Comparison of ENCODE assay signal across 8 mouse cellular contexts in genomic region chr6:4762252-4762651, GRCm38 (mm10). TPM values are rescaled to one million over a fixed set of nuclear protein-coding genes. Genes with fewer than 3 reads are reported as not detected.
A peak's percentile ranks its signal among the peaks of the same experiment; 100 is the strongest.
DNase-seq lines count a peak whose midpoint lies in the region; ATAC-seq and TF ChIP-seq lines count a peak whose summit lies in the region.

No protein-coding gene starts in this region.

- no peak overlapping the region for H3K27ac ChIP-seq in heart, postnatal 0 days (ENCODE audit: low read depth)
- H3K27ac ChIP-seq in intestine, embryonic 14.5 days (ENCODE audit: low read depth), result no peak overlapping the region

- no peaks in the 10 kb centered on the region for H3K36me3 ChIP-seq in heart, postnatal 0 days (replicated peaks; ENCODE audit: control insufficient read depth, insufficient read depth, low read length)
- no peaks in the 10 kb centered on the region for H3K36me3 ChIP-seq in intestine, embryonic 14.5 days (ENCODE audit: control insufficient read depth, insufficient read depth, low read length)

- 34% methylated on average over 2 of the region's 2 CpGs for WGBS in heart, postnatal 0 days
- 33% methylated on average over 2 of the region's 2 CpGs for WGBS in intestine, embryonic 14.5 days

- H3K4me1 ChIP-seq in heart, postnatal 0 days (ENCODE audit: control insufficient read depth, insufficient read depth), result no peaks in the 10 kb centered on the region
- no peaks in the 10 kb centered on the region for H3K4me1 ChIP-seq in intestine, embryonic 14.5 days (replicated peaks; ENCODE audit: control insufficient read depth, insufficient read depth, low read length)

- no peaks in the 10 kb centered on the region for H3K27me3 ChIP-seq in heart, postnatal 0 days (ENCODE audit: control insufficient read depth, insufficient read depth, low read length)
- H3K27me3 ChIP-seq in intestine, embryonic 14.5 days (replicated peaks; ENCODE audit: control insufficient read depth, insufficient read depth, low read length), result no peaks in the 10 kb centered on the region

- TF ChIP-seq EP300 in heart, postnatal 0 days (IDR thresholded peaks at IDR 0.05; ENCODE audit: low read depth), result no peak

- intact Hi-C loops in heart, postnatal 25 days (cut with DNase I), result no loop called here

- H3K9ac ChIP-seq in heart, postnatal 0 days (replicated peaks; ENCODE audit: low read depth, low read length), result no peak overlapping the region
- no peak overlapping the region for H3K9ac ChIP-seq in intestine, embryonic 14.5 days (ENCODE audit: low read length)

- H3K4me3 ChIP-seq in heart, postnatal 0 days (ENCODE audit: low read depth, low read length), result no peak overlapping the region
- no peak overlapping the region for H3K4me3 ChIP-seq in intestine, embryonic 14.5 days (ENCODE audit: low read depth, low read length)

- DNase-seq in heart, postnatal 0 days (ENCODE audit: low spot score), result no peak
- DNase-seq in heart, postnatal 25 days (ENCODE audit: low spot score), result no peak
- DNase-seq in intestine, embryonic 14.5 days (ENCODE audit: low spot score), result no peak
- peak; percentile 2 for DNase-seq in naive thymus-derived CD4-positive, alpha-beta T cell, adult 2 months (ENCODE audit: low read depth)
- no peak for DNase-seq in layer of hippocampus, adult 9-11 months
- no peak for DNase-seq in gastrocnemius, postnatal 25 days
- no peak for DNase-seq in adrenal gland, postnatal 4 days (ENCODE audit: low spot score in 2 of 2)

- ATAC-seq in heart, postnatal 0 days (ENCODE audit: insufficient read depth, low read depth), result peak; percentile 86
- ATAC-seq in common myeloid progenitor, adult 5-6 weeks (replicated peaks; ENCODE audit: low read depth, poor library complexity, severe bottlenecking), result peak; percentile 58; the same call in 1 of the 2 replicates
- ATAC-seq in intestine, embryonic 14.5 days (replicated peaks; ENCODE audit: low FRiP score, low TSS enrichment, low read depth), result peak; percentile 98; the same call in 1 of the 2 replicates

- H3K4me2 ChIP-seq in heart, postnatal 0 days (ENCODE audit: low read depth, low read length), result no peak overlapping the region
- no peak overlapping the region for H3K4me2 ChIP-seq in intestine, embryonic 14.5 days (ENCODE audit: low read length)

- H3K9me3 ChIP-seq in heart, postnatal 0 days (replicated peaks; ENCODE audit: control insufficient read depth, low read length), result no peaks in the 10 kb centered on the region
- H3K9me3 ChIP-seq in intestine, embryonic 14.5 days (ENCODE audit: control insufficient read depth, low read length), result no peaks in the 10 kb centered on the region

- TF ChIP-seq CTCF in heart, postnatal 0 days (IDR thresholded peaks at IDR 0.05; ENCODE audit: low read depth), result no peak

RNA-seq across cellular contexts. Expression of gene Peg10, which starts 15.1 kb away (rescaled TPM):
- 6.5 and 9.3 TPM in 2 replicates for total RNA-seq in heart, postnatal 0 days (2014; rRNA removed; ENCODE audit: low replicate concordance)
- polyA plus RNA-seq in heart, postnatal 0 days (2015; fragmentation: Nextera tagmentation; extraction: Ambion mirVana), result 0.41 and 0.42 TPM in 2 replicates
- total RNA-seq in heart, postnatal 25 days (2021), result 1 to 10 TPM; 1.2 TPM
- 0.05 and 0.46 TPM in 2 replicates for total RNA-seq in common myeloid progenitor, adult 5-6 weeks (2017)
- polyA plus RNA-seq in intestine, embryonic 14.5 days (2014; fragmentation: Nextera tagmentation; extraction: Ambion mirVana), result 5.9 and 6.6 TPM in 2 replicates
- 1 to 10 TPM; 2.2 to 3.1 TPM for total RNA-seq in gastrocnemius, postnatal 25 days (2021)
- 100 to 1,000 TPM; 493 to 517 TPM for total RNA-seq in adrenal gland, postnatal 4 days (2021)

RNA-seq across cellular contexts. Expression of gene Sgce, which starts 15.2 kb away (rescaled TPM):
- total RNA-seq in heart, postnatal 0 days (2014; rRNA removed; ENCODE audit: low replicate concordance), result 31.3 and 36.6 TPM in 2 replicates
- polyA plus RNA-seq in heart, postnatal 0 days (2015; fragmentation: Nextera tagmentation; extraction: Ambion mirVana), result 50.8 and 53.0 TPM in 2 replicates
- total RNA-seq in heart, postnatal 25 days (2021), result 10 to 100 TPM; 19.4 to 22.7 TPM
- 3.3 and 5.5 TPM in 2 replicates for total RNA-seq in common myeloid progenitor, adult 5-6 weeks (2017)
- polyA plus RNA-seq in intestine, embryonic 14.5 days (2014; fragmentation: Nextera tagmentation; extraction: Ambion mirVana), result 42.2 and 53.0 TPM in 2 replicates
- total RNA-seq in gastrocnemius, postnatal 25 days (2021), result 10 to 100 TPM; 10.2 to 12.1 TPM
- 10 to 100 TPM; 79.5 to 84.7 TPM for total RNA-seq in adrenal gland, postnatal 4 days (2021)

Comparison
In these comparisons a context has a peak if more than half of its experiments do, and no peak if none do; other contexts are left out.
1. RNA of gene Peg10, which starts 15.1 kb away (total RNA-seq): 493 to 517 TPM in adrenal gland, postnatal 4 days; 6.5 to 9.3 TPM in heart, postnatal 0 days, 2.2 to 3.1 TPM in gastrocnemius, postnatal 25 days, 1.2 TPM in heart, postnatal 25 days and 0.05 to 0.46 TPM in common myeloid progenitor, adult 5-6 weeks; every median in the first group is over 10 times any median in the second.
2. Peak in every context shown above with its lines, with median percentiles within 50 percentile points of each other: ATAC-seq.